In the genomic region with DNA sequence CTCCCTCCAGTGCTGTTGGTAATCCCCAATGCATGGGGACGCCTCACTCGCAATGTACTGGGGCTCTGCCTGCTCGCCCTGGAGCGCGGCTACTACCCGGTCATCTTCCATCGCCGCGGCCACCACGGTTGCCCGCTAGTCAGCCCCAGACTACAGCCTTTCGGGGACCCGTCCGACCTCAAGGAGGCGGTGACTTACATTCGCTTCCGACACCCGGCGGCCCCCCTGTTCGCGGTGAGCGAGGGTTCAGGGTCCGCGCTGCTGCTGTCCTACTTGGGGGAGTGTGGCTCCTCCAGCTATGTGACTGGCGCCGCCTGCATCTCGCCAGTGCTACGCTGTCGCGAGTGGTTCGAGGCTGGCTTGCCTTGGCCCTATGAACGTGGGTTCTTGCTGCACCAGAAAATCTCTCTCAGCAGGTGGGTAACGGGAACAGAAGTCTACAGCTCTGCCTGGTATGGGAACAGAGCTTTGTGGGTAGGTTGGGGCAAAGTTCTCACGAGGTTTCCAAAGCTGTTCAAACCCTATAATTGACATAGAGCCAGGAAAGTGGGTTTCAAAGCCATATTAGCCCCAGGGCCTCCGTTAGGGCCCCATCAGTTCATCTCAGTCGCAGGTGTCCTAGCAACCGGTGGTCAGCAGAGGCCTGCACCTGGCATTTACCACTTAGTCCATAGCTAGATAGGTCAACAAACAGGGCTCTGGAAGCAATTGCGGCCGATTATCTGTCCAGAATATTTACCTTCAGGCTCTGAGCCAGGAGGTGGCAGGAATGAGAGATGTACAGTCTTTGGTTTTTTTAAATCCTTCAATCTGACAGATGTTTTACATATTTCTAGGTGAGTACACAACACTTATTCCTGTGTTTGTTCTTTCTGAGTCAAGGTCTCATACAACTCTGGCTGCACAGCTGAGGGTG, we compare ENCODE assay signal across 8 mouse cellular contexts. TPM values are rescaled to one million over a fixed set of nuclear protein-coding genes. Genes with fewer than 3 reads are reported as not detected.
A peak's percentile ranks its signal among the peaks of the same experiment; 100 is the strongest.
DNase-seq lines count a peak whose midpoint lies in the region; ATAC-seq lines count a peak whose summit lies in the region.

A gene (minus strand): TSS at position 344 of the 916 bp plus-strand sequence.

- no peaks in the 10 kb centered on the region for H3K36me3 ChIP-seq in heart, embryonic 10.5 days
- no peaks in the 10 kb centered on the region for H3K36me3 ChIP-seq in limb, embryonic 10.5 days
- H3K36me3 ChIP-seq in neural tube, embryonic 14.5 days (ENCODE audit: control insufficient read depth, insufficient read depth, low read length): no peaks in the 10 kb centered on the region

- H3K4me2 ChIP-seq in neural tube, embryonic 14.5 days (ENCODE audit: low read depth, low read length): peak within 1 kb of the TSS; percentile 89

- no peaks in the 10 kb centered on the region for H3K9me3 ChIP-seq in heart, embryonic 10.5 days
- H3K9me3 ChIP-seq in limb, embryonic 10.5 days (replicated peaks): no peaks in the 10 kb centered on the region
- H3K9me3 ChIP-seq in neural tube, embryonic 14.5 days (ENCODE audit: control insufficient read depth, low read length): no peaks in the 10 kb centered on the region

- peak within 1 kb of the TSS; percentile 78 for H3K4me3 ChIP-seq in heart, embryonic 10.5 days
- H3K4me3 ChIP-seq in limb, embryonic 10.5 days: peak within 1 kb of the TSS; percentile 77
- H3K4me3 ChIP-seq in neural tube, embryonic 14.5 days (ENCODE audit: low read depth, low read length): peak within 1 kb of the TSS; percentile 40

- peaks cover 33% of the 10 kb centered on the region for H3K27me3 ChIP-seq in heart, embryonic 10.5 days (ENCODE audit: insufficient read depth, poor library complexity, severe bottlenecking)
- peaks cover 52% of the 10 kb centered on the region for H3K27me3 ChIP-seq in limb, embryonic 10.5 days (ENCODE audit: low read depth, poor library complexity, severe bottlenecking)
- peaks cover 12% of the 10 kb centered on the region for H3K27me3 ChIP-seq in neural tube, embryonic 14.5 days (ENCODE audit: control insufficient read depth, insufficient read depth, low read length)

- peaks cover 46% of the 10 kb centered on the region for H3K4me1 ChIP-seq in heart, embryonic 10.5 days
- H3K4me1 ChIP-seq in limb, embryonic 10.5 days: peaks cover 40% of the 10 kb centered on the region
- H3K4me1 ChIP-seq in neural tube, embryonic 14.5 days (ENCODE audit: control insufficient read depth, insufficient read depth, low read length): peaks cover 17% of the 10 kb centered on the region

- peak within 1 kb of the TSS; percentile 39 for H3K9ac ChIP-seq in neural tube, embryonic 14.5 days (replicated peaks; ENCODE audit: low read depth, low read length)

- peak within 1 kb of the TSS; percentile 74 for H3K27ac ChIP-seq in heart, embryonic 10.5 days
- H3K27ac ChIP-seq in limb, embryonic 10.5 days: peak within 1 kb of the TSS; percentile 56
- H3K27ac ChIP-seq in neural tube, embryonic 14.5 days (ENCODE audit: low read depth, low read length): no peak within 1 kb of the TSS

- peak; percentile 12; the same call in 1 of the 2 replicates for ATAC-seq in neural tube, embryonic 14.5 days (ENCODE audit: low read depth)

- 9% methylated on average over 39 of the region's 39 CpGs for WGBS in heart, embryonic 10.5 days
- WGBS in limb, embryonic 10.5 days: 6% methylated on average over 39 of the region's 39 CpGs
- WGBS in neural tube, embryonic 14.5 days: 8% methylated on average over 39 of the region's 39 CpGs

- peak; percentile 49 for DNase-seq in kidney, adult 9 months
- DNase-seq in kidney, postnatal 4 days: no peak
- DNase-seq in adrenal gland, postnatal 10 days: peak; percentile 69
- DNase-seq in heart, embryonic 10.5 days (ENCODE audit: low spot score): no peak
- no peak for DNase-seq in limb, embryonic 10.5 days (ENCODE audit: low spot score)
- DNase-seq in layer of hippocampus, adult 9-11 months: no peak
- no peak for DNase-seq in spleen, postnatal 36 days (ENCODE audit: low spot score in 2 of 2)

RNA-seq across cellular contexts. Expression of the gene that starts here (rescaled TPM):
- total RNA-seq in adrenal gland, postnatal 10 days (2021): 10 to 100 TPM; 12.9 to 13.2 TPM
- 25.2 and 30.2 TPM in 2 replicates for polyA plus RNA-seq in heart, embryonic 10.5 days (2016; fragmentation: Nextera tagmentation; extraction: Ambion mirVana)
- polyA plus RNA-seq in limb, embryonic 10.5 days (2016; fragmentation: Nextera tagmentation; extraction: Ambion mirVana): 33.4 and 38.7 TPM in 2 replicates
- polyA plus RNA-seq in neural tube, embryonic 14.5 days (2014; fragmentation: Nextera tagmentation; extraction: Ambion mirVana): 10.6 and 12.8 TPM in 2 replicates

Comparison
In these comparisons a context has a peak if more than half of its experiments do, and no peak if none do; other contexts are left out.
1. DNase-seq: peak in kidney, adult 9 months (single experiment) and adrenal gland, postnatal 10 days (single experiment); none in kidney, postnatal 4 days (0 of 2), heart, embryonic 10.5 days (single experiment), limb, embryonic 10.5 days (single experiment), layer of hippocampus, adult 9-11 months (single experiment) and spleen, postnatal 36 days (0 of 2).
2. Peak in every context shown above with its lines, with median percentiles within 50 percentile points of each other: H3K4me3 ChIP-seq.